Mouse (Mus musculus): ENCODE data around the gene Pdzd3. TPM values are rescaled to one million over a fixed set of nuclear protein-coding genes. Genes with fewer than 3 reads are reported as not detected.
A peak's percentile ranks its signal among the peaks of the same experiment; 100 is the strongest.

The Pdzd3 gene
- polyA plus RNA-seq, 1 experiment from 2014 or later: not detected

GRCm38 (mm10) chr9:44231609-44232008 is 19.7 kb downstream of the Pdzd3 start:
- Histone ChIP-seq H3K27ac (ENCODE audit: low read depth) (peak overlapping the region; percentile 45; the same call in 1 of the 2 replicates), H3K4me1 (ENCODE audit: insufficient read depth) (peaks cover 29% of the 10 kb centered on the region), H3K4me2 (ENCODE audit: low read depth, low read length) (peak overlapping the region; percentile 95)

DNA sequence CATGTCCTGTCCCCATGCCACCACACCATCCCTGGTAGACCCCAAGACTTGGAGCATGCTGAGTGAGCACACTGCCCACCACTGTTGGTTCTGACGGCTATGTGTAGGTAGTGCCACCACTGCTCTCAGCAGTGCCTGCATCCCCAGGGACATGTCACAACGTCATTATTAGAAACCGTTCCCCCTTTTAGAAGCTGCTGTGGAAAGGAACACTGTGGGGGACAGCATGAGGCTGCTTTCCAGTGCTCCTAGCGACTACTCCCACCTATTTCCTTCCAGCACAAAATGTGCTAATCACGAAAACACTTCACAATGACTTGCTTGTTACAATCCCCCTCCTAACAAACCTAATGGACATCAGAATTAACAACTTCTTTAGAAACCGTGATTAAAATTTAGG is 25.3 kb downstream of the Pdzd3 start:
- H3K27me3 ChIP-seq (ENCODE audit: insufficient read depth, low read length): no peaks in the 10 kb centered on the region
- 43% methylated on average over 6 of the region's 6 CpGs for WGBS (ENCODE audit: insufficient replicate concordance)
- no peak overlapping the region for H3K4me2 ChIP-seq (ENCODE audit: low read depth, low read length)
- no peak overlapping the region for H3K9ac ChIP-seq (replicated peaks)
- no peak overlapping the region for H3K4me3 ChIP-seq (ENCODE audit: low read depth, low read length)
- H3K4me1 ChIP-seq (ENCODE audit: insufficient read depth): peaks cover 19% of the 10 kb centered on the region
- ATAC-seq (no peak), DNase-seq (no peak)
- no peaks in the 10 kb centered on the region for H3K9me3 ChIP-seq (ENCODE audit: low read length)
- TF ChIP-seq CTCF (IDR thresholded peaks at IDR 0.05; ENCODE audit: low read depth) (no peak), EP300 (IDR thresholded peaks at IDR 0.05; ENCODE audit: low read depth) (no peak)
- H3K27ac ChIP-seq (ENCODE audit: low read depth): no peak overlapping the region
- H3K36me3 ChIP-seq (replicated peaks; ENCODE audit: insufficient read depth, low read length): no peaks in the 10 kb centered on the region

More at GRCm38 (mm10) chr9:44231609-44232008, 19.7 kb downstream of the Pdzd3 start:
- Histone ChIP-seq H3K27me3 (ENCODE audit: insufficient read depth, low read length) (no peaks in the 10 kb centered on the region), H3K4me3 (ENCODE audit: low read depth, low read length) (peak overlapping the region; percentile 99; the same call in 1 of the 2 replicates), H3K9me3 (ENCODE audit: low read length) (no peaks in the 10 kb centered on the region), H3K36me3 (replicated peaks; ENCODE audit: insufficient read depth, low read length) (no peaks in the 10 kb centered on the region), H3K9ac (replicated peaks) (no peak overlapping the region)
- TF ChIP-seq CTCF (IDR thresholded peaks at IDR 0.05; ENCODE audit: low read depth) (no peak), EP300 (IDR thresholded peaks at IDR 0.05; ENCODE audit: low read depth) (no peak)
- DNase-seq (no peak), ATAC-seq (no peak)

- ATAC-seq: no peak
- Histone ChIP-seq H3K27ac (ENCODE audit: low read depth) (no peak overlapping the region), H3K4me2 (ENCODE audit: low read depth, low read length) (no peak overlapping the region), H3K36me3 (replicated peaks; ENCODE audit: insufficient read depth, low read length) (peaks cover 7% of the 10 kb centered on the region; the same call in 1 of the 2 replicates), H3K27me3 (ENCODE audit: insufficient read depth, low read length) (no peaks in the 10 kb centered on the region), H3K4me3 (ENCODE audit: low read depth, low read length) (no peak overlapping the region), H3K9me3 (ENCODE audit: low read length) (no peaks in the 10 kb centered on the region), H3K9ac (replicated peaks) (no peak overlapping the region), H3K4me1 (ENCODE audit: insufficient read depth) (no peaks in the 10 kb centered on the region)
- TF ChIP-seq CTCF (IDR thresholded peaks at IDR 0.05; ENCODE audit: low read depth) (no peak), EP300 (IDR thresholded peaks at IDR 0.05; ENCODE audit: low read depth) (no peak)
- WGBS (ENCODE audit: insufficient replicate concordance): 74% methylated on average over 14 of the region's 14 CpGs
- no peak for DNase-seq
Measured at GRCm38 (mm10) chr9:44213538-44213937, 37.7 kb downstream of the Pdzd3 start.

GRCm38 (mm10) chr9:44212406-44212805 is 38.9 kb downstream of the Pdzd3 start:
- TF ChIP-seq EP300 (IDR thresholded peaks at IDR 0.05; ENCODE audit: low read depth) (no peak), CTCF (IDR thresholded peaks at IDR 0.05; ENCODE audit: low read depth) (no peak)
- ATAC-seq: no peak
- 96% methylated on average over 4 of the region's 4 CpGs for WGBS (ENCODE audit: insufficient replicate concordance)

GRCm38 (mm10) chr9:44209416-44209815 is 41.9 kb downstream of the Pdzd3 start:
- Histone ChIP-seq H3K9ac (replicated peaks) (no peak overlapping the region), H3K4me1 (ENCODE audit: insufficient read depth) (peaks cover 3% of the 10 kb centered on the region; the same call in 1 of the 2 replicates), H3K27ac (ENCODE audit: low read depth) (no peak overlapping the region), H3K9me3 (ENCODE audit: low read length) (no peaks in the 10 kb centered on the region), H3K4me2 (ENCODE audit: low read depth, low read length) (no peak overlapping the region), H3K4me3 (ENCODE audit: low read depth, low read length) (no peak overlapping the region), H3K36me3 (replicated peaks; ENCODE audit: insufficient read depth, low read length) (peaks cover 7% of the 10 kb centered on the region; the same call in 1 of the 2 replicates), H3K27me3 (ENCODE audit: insufficient read depth, low read length) (no peaks in the 10 kb centered on the region)
- no peak for ATAC-seq
- 86% methylated on average over 4 of the region's 4 CpGs for WGBS (ENCODE audit: insufficient replicate concordance)
- no peak for TF ChIP-seq EP300 (IDR thresholded peaks at IDR 0.05; ENCODE audit: low read depth)
- no peak for TF ChIP-seq CTCF (IDR thresholded peaks at IDR 0.05; ENCODE audit: low read depth)
- no peak for DNase-seq

More at GRCm38 (mm10) chr9:44212406-44212805, 38.9 kb downstream of the Pdzd3 start:
- H3K27me3 ChIP-seq (ENCODE audit: insufficient read depth, low read length): no peaks in the 10 kb centered on the region
- DNase-seq: no peak
- H3K36me3 ChIP-seq (replicated peaks; ENCODE audit: insufficient read depth, low read length): peaks cover 7% of the 10 kb centered on the region; the same call in 1 of the 2 replicates
- H3K27ac ChIP-seq (ENCODE audit: low read depth): no peak overlapping the region
- H3K9me3 ChIP-seq (ENCODE audit: low read length): no peaks in the 10 kb centered on the region
- peaks cover 3% of the 10 kb centered on the region; the same call in 1 of the 2 replicates for H3K4me1 ChIP-seq (ENCODE audit: insufficient read depth)
- H3K4me2 ChIP-seq (ENCODE audit: low read depth, low read length): no peak overlapping the region
- no peak overlapping the region for H3K4me3 ChIP-seq (ENCODE audit: low read depth, low read length)
- no peak overlapping the region for H3K9ac ChIP-seq (replicated peaks)

GRCm38 (mm10) chr9:44207840-44208239 is 43.4 kb downstream of the Pdzd3 start:
- H3K4me3 ChIP-seq (ENCODE audit: low read depth, low read length): no peak overlapping the region
- H3K9ac ChIP-seq (replicated peaks): no peak overlapping the region
- WGBS (ENCODE audit: insufficient replicate concordance): 82% methylated on average over 2 of the region's 2 CpGs
- H3K9me3 ChIP-seq (ENCODE audit: low read length): no peaks in the 10 kb centered on the region
- no peak for ATAC-seq
- peaks cover 6% of the 10 kb centered on the region; the same call in 1 of the 2 replicates for H3K36me3 ChIP-seq (replicated peaks; ENCODE audit: insufficient read depth, low read length)
- no peak for TF ChIP-seq CTCF (IDR thresholded peaks at IDR 0.05; ENCODE audit: low read depth)
- no peak for TF ChIP-seq EP300 (IDR thresholded peaks at IDR 0.05; ENCODE audit: low read depth)
- DNase-seq: no peak
- H3K4me2 ChIP-seq (ENCODE audit: low read depth, low read length): no peak overlapping the region
- no peak overlapping the region for H3K27ac ChIP-seq (ENCODE audit: low read depth)
- H3K27me3 ChIP-seq (ENCODE audit: insufficient read depth, low read length): no peaks in the 10 kb centered on the region
- H3K4me1 ChIP-seq (ENCODE audit: insufficient read depth): peaks cover 3% of the 10 kb centered on the region; the same call in 1 of the 2 replicates
